Mouse (Mus musculus) MEL (cell line): Measurements from ENCODE around the gene Tmem62.

ENCODE experiments used
- CHD2 ChIP-seq: IDR thresholded peaks from 2 replicates; pipeline ENCODE4 v1.6.1; 2011; ENCODE audit warnings: low read length, improper control_type of control experiment
- CTCF ChIP-seq, 3 experiments: IDR thresholded peaks in 2 of 3; conservative IDR thresholded peaks in 1 of 3; 2 replicates each; pipeline ENCODE4 v1.5.1; 2011 to 2012; ENCODE audit warnings: low read length in 3 of 3, low read depth in 2 of 3, mild to moderate bottlenecking in 2 of 3, improper control_type of control experiment in 1 of 3, inconsistent platforms in 1 of 3, mixed read lengths in 1 of 3, moderate library complexity in 1 of 3; ENCODE audit not compliant: control insufficient read depth in 1 of 3, insufficient read depth in 1 of 3, poor library complexity in 1 of 3, severe bottlenecking in 1 of 3
- EP300 ChIP-seq, 2 experiments: IDR thresholded peaks; 2 replicates each; pipeline ENCODE4 v1.6.1; 2011; ENCODE audit warnings: improper control_type of control experiment in 2 of 2, low read length in 2 of 2, low read depth in 1 of 2, mild to moderate bottlenecking in 1 of 2
- GABPA ChIP-seq: IDR thresholded peaks from 2 replicates; pipeline ENCODE4 v1.6.1; 2012; ENCODE audit warnings: low read depth, mild to moderate bottlenecking, inconsistent platforms, low read length, improper control_type of control experiment, moderate library complexity
- KAT2A ChIP-seq: conservative IDR thresholded peaks from 2 replicates; pipeline ENCODE4 v1.6.1; 2012; ENCODE audit warnings: low read depth, low read length, improper control_type of control experiment, inconsistent platforms
- MAX ChIP-seq: IDR thresholded peaks from 2 replicates; pipeline ENCODE4 v1.6.1; 2011; ENCODE audit warnings: low read length, improper control_type of control experiment
- MXI1 ChIP-seq: IDR thresholded peaks from 2 replicates; pipeline ENCODE4 v1.6.1; 2011; ENCODE audit warnings: mild to moderate bottlenecking, low read depth, low read length, improper control_type of control experiment
- TCF12 ChIP-seq: IDR thresholded peaks from 2 replicates; pipeline ENCODE4 v1.6.1; 2014; ENCODE audit warnings: low read depth, mild to moderate bottlenecking, inconsistent platforms, low read length, improper control_type of control experiment, moderate library complexity
- ZC3H11A ChIP-seq: IDR thresholded peaks from 2 replicates; pipeline ENCODE4 v1.6.1; 2012; ENCODE audit warnings: low read depth, mild to moderate bottlenecking, inconsistent platforms, low read length, improper control_type of control experiment
- ZKSCAN1 ChIP-seq: IDR thresholded peaks from 2 replicates; pipeline ENCODE4 v1.6.1; 2012; ENCODE audit warnings: low read depth, mild to moderate bottlenecking, inconsistent platforms, low read length, improper control_type of control experiment, moderate library complexity

DNA sequence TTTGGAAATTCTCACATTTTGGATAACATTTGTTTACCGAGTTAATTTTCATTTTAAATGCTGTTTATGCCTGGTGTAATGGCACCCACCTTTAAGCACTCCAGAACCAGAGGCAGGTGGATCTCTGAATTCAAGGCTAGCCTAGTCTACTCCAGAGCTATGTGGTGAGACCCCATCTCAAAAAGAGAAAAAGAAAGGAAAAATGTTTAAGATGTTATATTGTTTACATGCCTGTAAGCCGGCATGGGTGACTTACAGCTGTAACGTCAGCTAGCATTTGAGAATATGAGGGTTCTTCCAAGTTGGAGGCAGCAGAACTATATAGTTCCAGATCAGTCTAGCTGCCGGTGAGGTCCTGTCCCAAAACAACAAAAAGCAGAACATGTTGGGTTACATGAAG lies 5.1 kb upstream of the Tmem62 start:
- TF ChIP-seq ZC3H11A (no peak), GABPA (no peak), EP300 (IDR thresholded peaks at IDR 0.05; ENCODE audit: low read depth in 1 of 2, low read length in 2 of 2) (no peak), CTCF (IDR thresholded peaks at IDR 0.05 in 2 of 3, conservative IDR thresholded peaks at IDR 0.05 in 1 of 3; ENCODE audit: control insufficient read depth in 1 of 3, insufficient read depth in 1 of 3, low read depth in 2 of 3, low read length in 3 of 3, poor library complexity in 1 of 3, severe bottlenecking in 1 of 3) (no peak), MXI1 (no peak), KAT2A (no peak), CHD2 (no peak), MAX (no peak), ZKSCAN1 (no peak), TCF12 (no peak)
